Mouse (Mus musculus) gastrocnemius, adult 2 months (tissue): Measurements from ENCODE around the gene Cfap157. TPM values are rescaled to one million over a fixed set of nuclear protein-coding genes. Genes with fewer than 3 reads are reported as not detected.
A peak's percentile ranks its signal among the peaks of the same experiment; 100 is the strongest.

Experiments used
- DNase-seq: peaks from one replicate; pipeline ENCODE4 v3.0.0; 2022
- H3K27ac ChIP-seq: fragments of 200-600 bp; 2 replicates; pipeline ENCODE4 v1.8.1; 2022; ENCODE audit warnings: mild to moderate bottlenecking
- H3K4me3 ChIP-seq: fragments of 200-600 bp; 2 replicates; pipeline ENCODE4 v1.8.1; 2022; ENCODE audit warnings: mild to moderate bottlenecking, moderate library complexity
- CTCF ChIP-seq: fragments of 200-600 bp; IDR thresholded peaks from 2 replicates; pipeline ENCODE4 v1.8.1; 2022; ENCODE audit warnings: antibody characterized with exemption, mild to moderate bottlenecking, moderate library complexity
- intact Hi-C: fragments of 180-260 bp; cut with DNase I; formaldehyde crosslinking; loops from one replicate; pipeline ENCODE4 v1.15.1; 2025
- total RNA-seq, 2 experiments: library from RNA; stranded (reverse); gene quantifications; 2 replicates each; pipeline ENCODE4 v1.2.3; 2021

The Cfap157 gene
- total RNA-seq, 2 experiments from 2014 or later = not detected

- intact Hi-C loops = loop anchor here (1.0 kb wide), 1 partner anchor 42 kb away; no protein-coding TSS in a partner anchor
- DNase-seq = no peak
- peak overlapping the region; percentile 46; the same call in 1 of the 2 replicates for H3K27ac ChIP-seq
- H3K4me3 ChIP-seq = peak overlapping the region; percentile 93
- no peak for TF ChIP-seq CTCF
These were observed 27.6 kb downstream of the Cfap157 start for GRCm38 (mm10) chr2:32756674-32757055.

GRCm38 (mm10) chr2:32752181-32752580 is 32.0 kb downstream of the Cfap157 start:
- Histone ChIP-seq H3K27ac (no peak overlapping the region), H3K4me3 (no peak overlapping the region)
- no peak for TF ChIP-seq CTCF
- intact Hi-C loops = no loop called here
- no peak for DNase-seq

- intact Hi-C loops = no loop called here
- no peak overlapping the region for H3K27ac ChIP-seq
- DNase-seq = no peak
- H3K4me3 ChIP-seq = peak overlapping the region; percentile 31; the same call in 1 of the 2 replicates
- no peak for TF ChIP-seq CTCF
These were observed 32.6 kb downstream of the Cfap157 start for GRCm38 (mm10) chr2:32751665-32752033.

- no peak for TF ChIP-seq CTCF
- intact Hi-C loops = no loop called here
- DNase-seq = no peak
- Histone ChIP-seq H3K27ac (no peak overlapping the region), H3K4me3 (peak overlapping the region; percentile 31)
These were observed 33.2 kb downstream of the Cfap157 start for GRCm38 (mm10) chr2:32750887-32751664.

- no peak overlapping the region for H3K27ac ChIP-seq
- intact Hi-C loops = no loop called here
- no peak for DNase-seq
- no peak overlapping the region for H3K4me3 ChIP-seq
- peak; percentile 9 for TF ChIP-seq CTCF
These were observed 34.0 kb downstream of the Cfap157 start for GRCm38 (mm10) chr2:32750199-32750598.

GRCm38 (mm10) chr2:32749082-32749481 is 35.1 kb downstream of the Cfap157 start:
- Histone ChIP-seq H3K27ac (no peak overlapping the region), H3K4me3 (no peak overlapping the region)
- TF ChIP-seq CTCF = no peak
- no peak for DNase-seq
- intact Hi-C loops = no loop called here

GRCm38 (mm10) chr2:32744272-32744982 is 39.8 kb downstream of the Cfap157 start:
- Histone ChIP-seq H3K4me3 (no peak overlapping the region), H3K27ac (no peak overlapping the region)
- intact Hi-C loops = no loop called here
- no peak for DNase-seq
- TF ChIP-seq CTCF = no peak

- no peak overlapping the region for H3K27ac ChIP-seq
- DNase-seq = no peak
- TF ChIP-seq CTCF = no peak
- H3K4me3 ChIP-seq = peak overlapping the region; percentile 67
- intact Hi-C loops = no loop called here
These were observed 42.1 kb downstream of the Cfap157 start for GRCm38 (mm10) chr2:32742173-32742531.

GRCm38 (mm10) chr2:32741273-32742172 is 42.7 kb downstream of the Cfap157 start:
- intact Hi-C loops = no loop called here
- DNase-seq = peak; percentile 61
- Histone ChIP-seq H3K4me3 (peak overlapping the region; percentile 67), H3K27ac (peak overlapping the region; percentile 28; the same call in 1 of the 2 replicates)
- no peak for TF ChIP-seq CTCF

GRCm38 (mm10) chr2:32740916-32741272 is 43.3 kb downstream of the Cfap157 start, which contains the start of gene 6330409D20Rik:
Gene 6330409D20Rik, minus strand, starts transcription at chr2:32741016.
- H3K4me3 ChIP-seq = peak within 1 kb of the TSS; percentile 67
- TF ChIP-seq CTCF = no peak
- peak within 1 kb of the TSS; percentile 28; the same call in 1 of the 2 replicates for H3K27ac ChIP-seq
- intact Hi-C loops = no loop called here
- DNase-seq = no peak

GRCm38 (mm10) chr2:32739311-32739710 is 44.9 kb downstream of the Cfap157 start:
- Histone ChIP-seq H3K27ac (peak overlapping the region; percentile 1; the same call in 1 of the 2 replicates), H3K4me3 (no peak overlapping the region; the same call in 1 of the 2 replicates)
- no peak for TF ChIP-seq CTCF
- intact Hi-C loops = no loop called here
- DNase-seq = no peak

GRCm38 (mm10) chr2:32737008-32737407 is 47.2 kb downstream of the Cfap157 start:
- H3K27ac ChIP-seq = peak overlapping the region; percentile 75
- no peak for DNase-seq
- intact Hi-C loops = no loop called here
- H3K4me3 ChIP-seq = peak overlapping the region; percentile 37
- TF ChIP-seq CTCF = no peak
